Mouse (Mus musculus) adrenal gland, postnatal 25 days (tissue): ENCODE measurements around the gene Tdrkh. TPM values are rescaled to one million over a fixed set of nuclear protein-coding genes. Genes with fewer than 3 reads are reported as not detected.

Experiments used
- DNase-seq: peaks from one replicate; pipeline ENCODE4 v3.0.0; 2021; ENCODE audit warnings: mixed read lengths
- total RNA-seq: library from RNA; stranded (reverse); gene quantifications from 2 replicates; pipeline ENCODE4 v1.2.3, GENCODE M21; 2021

The Tdrkh gene
- total RNA-seq, 1 experiment from 2014 or later: 10.6 TPM

- no peak for DNase-seq
These were observed 23.7 kb upstream of the Tdrkh start for GRCm38 (mm10) chr3:94389420-94389819.

DNA sequence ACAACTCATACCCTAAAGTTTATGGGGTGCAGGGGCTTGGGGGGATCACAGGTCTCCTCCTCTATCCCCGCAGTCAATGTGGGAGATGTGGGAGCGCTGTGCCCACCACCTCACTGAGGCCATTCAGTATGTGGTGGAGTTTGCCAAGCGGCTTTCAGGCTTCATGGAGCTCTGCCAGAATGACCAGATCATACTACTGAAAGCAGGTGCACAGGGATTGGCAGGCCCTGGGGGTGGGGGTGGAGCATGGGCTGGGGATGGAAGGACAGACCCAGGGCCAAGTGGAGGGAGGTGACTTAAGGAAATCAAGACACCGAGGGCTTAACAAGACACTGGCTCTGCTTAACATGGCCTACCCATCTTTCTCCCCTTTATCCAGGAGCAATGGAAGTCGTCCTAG is 22.1 kb upstream of the Tdrkh start:
- DNase-seq: no peak

DNA sequence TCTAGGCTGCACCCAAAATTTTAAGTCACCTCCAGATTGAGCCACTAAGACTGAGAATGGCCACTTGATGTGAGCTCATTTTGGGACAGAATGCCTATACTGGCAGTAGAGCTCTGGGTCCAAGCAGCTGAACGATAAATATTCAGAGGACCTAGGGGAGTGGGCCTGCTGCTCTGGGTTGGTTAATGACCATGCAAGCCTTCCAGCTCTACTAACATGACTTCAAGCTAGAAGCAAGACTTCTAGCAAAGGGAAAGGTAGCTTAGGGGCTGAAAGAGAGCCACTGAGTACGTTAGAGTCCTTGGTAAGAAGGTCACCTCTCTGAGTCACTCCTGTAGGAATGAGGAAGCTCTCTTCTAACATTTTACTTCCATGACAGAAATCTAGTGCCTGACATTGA is 20.9 kb upstream of the Tdrkh start:
- no peak for DNase-seq

DNA sequence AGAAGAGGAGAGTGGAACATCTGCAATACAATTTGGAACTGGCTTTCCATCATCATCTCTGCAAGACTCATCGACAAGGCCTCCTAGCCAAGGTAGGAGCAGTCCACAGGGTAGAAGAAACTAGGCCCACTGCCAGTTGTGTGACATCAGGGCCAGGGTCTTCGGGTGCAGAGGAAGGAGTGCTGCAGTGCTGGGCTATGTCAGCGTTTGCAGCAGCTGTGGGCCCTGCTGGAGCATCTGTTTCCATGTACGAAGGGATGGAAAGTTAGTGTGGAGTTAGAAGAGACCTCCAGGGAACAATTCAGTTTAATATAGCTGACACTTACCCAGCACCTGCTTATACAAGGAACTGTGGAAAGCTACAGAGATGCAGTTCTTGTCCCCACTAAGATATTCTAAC is 20.0 kb upstream of the Tdrkh start:
- no peak for DNase-seq

DNA sequence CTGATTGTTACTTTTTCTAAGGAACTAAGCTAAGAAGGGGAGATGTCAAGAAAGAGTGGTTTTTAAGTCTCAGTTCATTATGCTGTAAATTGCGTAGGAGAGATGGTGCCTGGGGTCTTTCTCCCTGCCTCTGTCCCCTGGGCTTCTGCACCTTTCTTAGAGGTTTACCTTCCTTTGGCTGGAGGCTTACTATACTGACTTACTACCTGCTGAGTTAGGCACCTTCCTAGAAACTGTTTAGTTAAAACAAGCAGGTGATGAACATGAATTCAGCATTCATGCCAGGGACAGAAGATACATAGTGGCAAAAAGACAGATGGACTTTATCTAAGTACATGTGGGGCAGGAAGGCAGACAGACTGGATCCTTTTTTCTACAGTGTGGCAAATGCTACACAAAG is 16.7 kb upstream of the Tdrkh start:
- DNase-seq: no peak

DNA sequence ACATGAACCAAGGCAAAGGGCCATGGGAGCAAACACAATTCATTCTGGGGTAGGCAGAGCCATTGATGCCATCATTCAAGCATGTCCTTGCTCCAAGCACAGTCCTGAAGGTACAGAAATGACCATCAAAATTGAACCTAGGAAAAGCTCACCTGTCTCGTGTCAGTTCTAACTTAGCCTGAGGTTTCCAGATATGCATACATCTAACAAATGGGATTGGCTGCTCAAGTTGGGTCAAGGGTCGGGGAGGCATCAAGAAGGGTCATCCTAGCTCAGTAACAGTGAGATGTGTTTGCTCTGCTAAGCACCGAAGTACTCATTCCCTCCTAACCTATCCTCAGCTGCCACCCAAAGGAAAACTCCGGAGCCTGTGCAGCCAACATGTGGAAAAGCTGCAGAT is 16.2 kb upstream of the Tdrkh start:
- DNase-seq: no peak

DNA sequence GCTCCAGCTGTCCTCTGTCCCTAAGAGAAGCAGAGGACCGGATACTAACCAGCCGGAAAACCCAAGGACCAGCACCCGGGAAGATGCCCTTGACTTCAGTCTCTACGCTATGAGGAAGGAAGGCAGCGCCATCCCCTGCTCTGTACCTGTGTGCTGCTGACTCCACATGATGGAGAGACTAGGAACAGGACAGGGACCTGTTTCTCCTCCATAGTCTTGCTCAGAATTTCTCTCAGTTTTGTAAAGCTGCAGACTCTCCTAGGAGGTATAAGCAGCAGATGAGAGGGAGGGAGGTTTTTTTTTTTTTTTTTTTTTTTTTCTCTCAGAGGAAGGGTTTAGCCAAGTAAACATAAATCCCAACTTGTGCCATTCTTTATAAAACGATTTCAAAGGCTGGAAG is 14.9 kb upstream of the Tdrkh start, which contains the start of gene Lingo4:
TSS of gene Lingo4 (plus strand) at position 301 of the 400 bp plus-strand sequence.
- DNase-seq: no peak

- DNase-seq: peak; percentile 45
These were observed 14.1 kb upstream of the Tdrkh start for GRCm38 (mm10) chr3:94398943-94399481.

DNA sequence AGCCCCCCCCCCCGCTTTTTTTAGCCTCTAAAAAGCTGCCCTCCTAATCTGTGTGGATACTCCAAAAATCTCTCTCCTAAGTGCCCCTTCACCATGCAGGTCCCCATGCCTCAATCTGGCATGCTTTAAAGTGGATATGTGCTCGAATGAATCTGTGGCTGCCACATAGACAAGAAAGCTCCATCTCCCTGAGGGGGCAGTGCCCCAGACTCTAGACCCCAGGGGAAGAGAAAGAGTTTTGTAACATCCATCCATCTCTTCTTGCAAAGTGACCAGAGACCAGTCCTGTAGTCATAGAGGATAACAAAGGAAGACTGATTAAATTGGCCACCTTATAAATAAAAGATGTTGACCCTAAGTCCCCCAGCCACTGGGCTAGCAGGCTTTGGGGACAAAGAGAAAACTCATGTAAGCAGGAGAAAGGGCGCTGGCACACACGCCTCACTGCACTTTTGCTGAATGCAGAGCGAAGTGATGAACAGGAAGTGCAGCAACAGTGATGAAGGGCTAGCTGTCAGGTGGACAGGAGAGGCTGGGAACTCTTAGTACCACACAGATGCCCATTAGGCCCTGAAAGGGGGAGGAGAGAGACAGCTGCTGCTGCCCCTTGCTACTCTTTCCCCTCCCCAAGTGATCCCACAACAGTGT is 13.3 kb upstream of the Tdrkh start:
- DNase-seq: no peak

DNA sequence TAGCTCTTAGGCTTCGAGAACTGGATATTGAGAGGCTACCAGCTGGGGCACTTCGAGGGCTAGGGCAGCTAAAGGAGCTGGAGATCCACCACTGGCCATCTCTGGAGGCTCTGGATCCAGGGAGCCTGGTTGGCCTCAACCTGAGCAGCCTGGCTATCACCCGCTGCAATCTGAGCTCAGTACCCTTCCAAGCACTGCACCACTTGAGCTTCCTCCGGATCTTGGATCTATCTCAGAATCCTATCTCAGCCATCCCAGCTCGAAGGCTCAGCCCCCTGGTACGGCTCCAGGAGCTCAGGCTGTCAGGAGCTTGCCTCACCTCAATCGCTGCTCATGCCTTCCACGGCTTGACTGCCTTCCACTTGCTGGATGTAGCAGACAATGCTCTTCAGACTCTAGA is 10.6 kb upstream of the Tdrkh start:
- no peak for DNase-seq

DNA sequence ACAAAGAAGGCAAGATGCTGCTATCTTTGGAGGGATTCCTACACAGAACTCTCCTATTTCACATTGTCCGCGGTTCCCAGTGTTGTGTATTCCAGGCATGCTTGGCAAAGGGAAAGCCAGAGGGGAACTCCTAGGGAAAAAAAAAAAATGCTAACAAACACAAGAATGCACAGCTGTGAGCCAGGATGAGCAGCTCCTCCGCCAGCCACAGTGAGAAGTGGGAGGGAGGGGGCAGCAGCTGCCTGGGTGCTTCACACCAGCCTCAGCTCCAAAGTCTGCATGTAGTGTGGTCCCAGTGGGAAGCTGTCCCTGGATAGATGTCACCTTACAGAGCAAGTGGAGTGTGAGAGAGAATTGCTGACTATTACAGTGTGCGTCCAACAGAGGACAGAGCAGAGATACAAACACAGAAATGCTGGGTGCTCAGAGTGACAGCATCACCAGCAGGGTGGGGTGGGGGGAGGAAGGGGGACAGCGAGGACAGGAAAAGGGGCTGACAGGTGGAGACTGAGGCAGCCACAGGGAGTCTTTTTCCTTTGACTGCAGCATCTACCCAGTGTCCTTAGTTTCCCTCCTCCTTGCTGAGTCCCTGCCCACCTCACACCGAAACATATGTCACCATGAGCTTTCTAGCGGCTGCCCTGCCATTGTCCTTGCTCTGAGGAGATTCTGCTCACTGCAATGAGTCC is 8.6 kb upstream of the Tdrkh start:
- DNase-seq: no peak

GRCm38 (mm10) chr3:94405561-94405960 is 7.5 kb upstream of the Tdrkh start:
- DNase-seq: no peak

DNA sequence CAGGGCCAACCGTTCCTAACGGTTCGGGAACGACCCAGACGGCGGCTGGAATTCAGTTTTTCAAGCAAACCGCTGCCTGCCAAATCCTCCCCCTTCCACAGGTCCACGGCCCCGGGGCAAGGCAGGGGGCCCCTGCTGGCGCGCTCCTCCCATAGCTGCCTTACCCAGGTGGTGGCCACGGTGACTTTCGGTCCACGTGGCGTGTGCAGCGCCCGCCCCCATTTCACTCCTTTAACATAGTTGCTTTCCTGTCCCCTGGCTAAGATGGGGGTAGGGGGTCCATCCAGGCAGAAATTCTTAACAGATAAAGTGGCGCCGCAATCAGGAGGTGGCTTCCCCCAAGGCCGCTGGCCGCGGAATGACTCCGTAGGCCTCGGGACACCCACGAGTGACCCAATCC is 543 bp upstream of the Tdrkh start:
- DNase-seq: peak; percentile 27

- no peak for DNase-seq
These were observed 17.9 kb downstream of the Tdrkh start for GRCm38 (mm10) chr3:94430980-94431379.

- no peak for DNase-seq
These were observed 21.2 kb downstream of the Tdrkh start for GRCm38 (mm10) chr3:94434305-94434704.

GRCm38 (mm10) chr3:94436420-94436819 is 23.3 kb downstream of the Tdrkh start:
- DNase-seq: no peak

DNA sequence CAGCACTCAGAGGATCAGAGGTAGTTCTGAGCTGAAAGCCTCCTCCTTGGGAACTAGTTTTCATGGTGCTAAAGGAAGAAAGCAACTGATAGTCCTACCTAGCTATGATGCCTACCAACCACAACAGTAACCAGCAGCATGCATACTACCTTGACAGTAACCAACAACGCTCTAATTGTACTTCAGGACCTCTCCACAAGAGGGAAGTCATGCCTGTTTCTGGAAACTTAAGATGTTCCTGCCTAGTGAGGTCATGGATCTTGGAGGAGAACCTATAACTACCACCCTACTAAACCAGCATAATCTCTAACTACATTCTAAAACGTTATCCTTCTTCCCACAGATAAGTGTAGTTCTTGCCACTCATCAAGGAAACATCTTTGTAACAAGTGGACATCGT is 28.1 kb downstream of the Tdrkh start:
- no peak for DNase-seq

DNA sequence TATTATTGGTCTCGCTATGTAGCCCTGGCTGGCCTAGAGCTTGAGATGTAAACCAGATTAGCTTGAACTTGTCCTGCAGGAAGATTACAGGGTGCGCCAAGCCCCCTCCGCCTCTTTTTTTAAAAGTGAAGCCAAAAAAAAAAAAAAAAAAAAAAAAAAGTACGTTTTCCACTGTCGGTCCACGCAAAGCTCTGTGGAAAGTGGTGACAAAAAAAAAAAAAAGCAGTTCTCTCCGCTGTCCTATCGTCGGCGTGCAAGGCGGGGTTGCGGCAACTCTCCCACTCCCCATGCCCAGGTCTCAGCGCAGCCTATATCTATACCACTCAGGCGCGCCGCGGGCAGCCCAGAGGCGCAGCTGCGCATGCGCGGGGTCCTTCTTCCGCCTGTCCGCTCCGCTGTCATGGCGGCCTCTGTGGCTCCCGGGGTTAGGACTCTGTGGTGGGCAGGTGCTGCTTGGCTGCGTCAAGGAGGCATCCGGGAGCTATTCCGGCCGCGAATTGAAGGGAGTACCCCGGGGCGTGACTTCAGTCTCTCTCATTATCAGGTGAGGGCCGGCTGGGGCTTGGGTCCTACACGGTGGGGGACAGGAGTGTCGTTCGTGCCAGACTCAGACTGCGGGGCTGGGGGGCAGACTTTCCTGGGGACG is 30.0 kb downstream of the Tdrkh start, which contains the start of gene Mrpl9:
TSS of gene Mrpl9 (plus strand) at position 368 of the 646 bp plus-strand sequence.
- DNase-seq: peak; percentile 97

DNA sequence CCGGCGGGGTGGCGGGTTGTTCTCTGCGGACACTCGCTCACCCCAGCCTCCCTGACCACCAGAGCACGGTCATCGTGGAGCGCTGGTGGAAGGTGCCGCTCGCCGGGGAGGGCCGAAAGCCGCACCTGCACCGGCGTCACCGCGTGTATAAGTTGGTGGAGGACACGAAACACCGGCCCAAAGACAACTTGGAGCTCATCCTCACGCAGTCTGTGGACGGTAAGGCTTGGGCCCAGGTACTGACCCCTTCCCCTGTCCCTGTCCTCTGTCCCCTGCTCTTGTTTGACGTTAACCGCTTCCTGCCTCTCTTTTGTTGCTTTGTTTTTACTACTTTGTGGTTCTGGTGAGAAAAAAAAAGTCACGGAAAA is 30.5 kb downstream of the Tdrkh start, which contains the start of gene Oaz3:
TSS of gene Oaz3 (minus strand) at position 319 of the 368 bp plus-strand sequence.
- DNase-seq: no peak

DNA sequence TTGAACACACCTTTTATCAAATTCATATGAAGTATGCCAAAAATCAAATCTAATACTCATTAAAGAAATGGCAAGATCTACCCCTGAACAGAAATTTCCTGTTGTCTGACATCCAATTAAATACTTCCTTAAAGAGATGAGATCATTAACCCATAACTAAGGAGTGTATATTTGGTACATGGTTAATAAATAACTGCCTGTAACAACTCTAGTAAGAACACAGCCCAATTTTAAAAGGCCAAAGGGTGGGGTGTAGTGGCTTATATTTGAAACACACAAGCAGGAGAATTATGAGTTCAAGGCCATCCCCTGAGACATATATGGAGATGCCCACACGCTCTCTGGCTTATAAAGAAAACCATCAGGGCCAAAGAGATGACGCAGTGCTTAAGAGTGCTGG is 36.3 kb downstream of the Tdrkh start:
- no peak for DNase-seq

- DNase-seq: peak; percentile 83
These were observed 43.5 kb downstream of the Tdrkh start for GRCm38 (mm10) chr3:94456529-94457000.

- no peak for DNase-seq
These were observed 44.0 kb downstream of the Tdrkh start for GRCm38 (mm10) chr3:94457055-94457454.

GRCm38 (mm10) chr3:94459834-94460233 is 46.8 kb downstream of the Tdrkh start:
- DNase-seq: no peak
